Mouse (Mus musculus) embryonic facial prominence, embryonic 15.5 days (tissue): ENCODE data around the gene Pex14. TPM values are rescaled to one million over a fixed set of nuclear protein-coding genes. Genes with fewer than 3 reads are reported as not detected.
A peak's percentile ranks its signal among the peaks of the same experiment; 100 is the strongest.

ENCODE experiments used
- ATAC-seq: fragments of 200-750 bp; cut with Nextera tagmentation; 2 replicates; pipeline ENCODE4 v1.8.0; 2017; ENCODE audit warnings: low read depth, moderate TSS enrichment; ENCODE audit not compliant: insufficient number of reproducible peaks, low FRiP score, low TSS enrichment
- H3K27ac ChIP-seq: fragments of 300-500 bp; sonication (generic); replicated peaks from 2 replicates; pipeline ENCODE4 v1.5.1; 2015; ENCODE audit warnings: mild to moderate bottlenecking, inconsistent platforms
- H3K27me3 ChIP-seq: fragments of 300-500 bp; sonication (generic); 2 replicates; pipeline ENCODE4 v1.6.1; 2015; ENCODE audit warnings: inconsistent platforms
- H3K36me3 ChIP-seq: fragments of 300-500 bp; sonication (generic); 2 replicates; pipeline ENCODE4 v1.6.1; 2015; ENCODE audit warnings: mild to moderate bottlenecking, inconsistent platforms
- H3K4me1 ChIP-seq: fragments of 300-500 bp; sonication (generic); 2 replicates; pipeline ENCODE4 v1.6.1; 2015; ENCODE audit warnings: inconsistent platforms
- H3K4me2 ChIP-seq: fragments of 300-500 bp; sonication (generic); replicated peaks from 2 replicates; pipeline ENCODE4 v1.6.1; 2015; ENCODE audit warnings: mild to moderate bottlenecking, inconsistent platforms
- H3K4me3 ChIP-seq: fragments of 300-500 bp; sonication (generic); replicated peaks from 2 replicates; pipeline ENCODE4 v1.5.1; 2015; ENCODE audit warnings: mild to moderate bottlenecking, inconsistent platforms
- H3K9ac ChIP-seq: fragments of 300-500 bp; sonication (generic); 2 replicates; pipeline ENCODE4 v1.6.1; 2015; ENCODE audit warnings: inconsistent platforms
- H3K9me3 ChIP-seq: fragments of 300-500 bp; sonication (generic); replicated peaks from 2 replicates; pipeline ENCODE4 v1.6.1; 2016; ENCODE audit warnings: inconsistent platforms
- WGBS: fragments of 180-500 bp; shearing (Covaris S2); methylation state at CpG from one replicate; pipeline ENCODE4 v1.1.7; 2015; 5-methylcytosine and 5-hydroxymethylcytosine counted together
- polyA plus RNA-seq: library from polyadenylated mRNA; unstranded; fragments of >200 nt; fragmentation: Nextera tagmentation; extraction: Ambion mirVana; gene quantifications from 2 replicates; pipeline ENCODE4 v1.2.1, GENCODE M21; 2015

Pex14 gene
- polyA plus RNA-seq, 1 experiment from 2014 or later, result 49.4 TPM

- Histone ChIP-seq H3K4me2 (no peak overlapping the region; the same call in 1 of the 2 replicates), H3K9ac (no peak overlapping the region), H3K4me1 (peaks cover 25% of the 10 kb centered on the region), H3K9me3 (no peaks in the 10 kb centered on the region), H3K27me3 (no peaks in the 10 kb centered on the region), H3K27ac (0 out of 2 replicates have a peak overlapping the region, but pooled peaks have one; percentile 4), H3K4me3 (no peak overlapping the region), H3K36me3 (no peaks in the 10 kb centered on the region)
- WGBS, result 16% methylated on average over 16 of the region's 16 CpGs
- no peak for ATAC-seq
Observed at GRCm38 (mm10) chr4:149049351-149050159, 50.1 kb downstream of the Pex14 start.

GRCm38 (mm10) chr4:149048625-149049228 is 50.9 kb downstream of the Pex14 start:
- no peak for ATAC-seq
- Histone ChIP-seq H3K9ac (no peak overlapping the region), H3K27ac (0 out of 2 replicates have a peak overlapping the region, but pooled peaks have one; percentile 4), H3K36me3 (no peaks in the 10 kb centered on the region), H3K4me3 (no peak overlapping the region), H3K4me1 (peaks cover 23% of the 10 kb centered on the region), H3K27me3 (no peaks in the 10 kb centered on the region), H3K9me3 (no peaks in the 10 kb centered on the region), H3K4me2 (no peak overlapping the region)
- 31% methylated on average over 10 of the region's 10 CpGs for WGBS

- ATAC-seq, result no peak
- no peak overlapping the region for H3K4me2 ChIP-seq
- 15% methylated on average over 10 of the region's 10 CpGs for WGBS
Observed at GRCm38 (mm10) chr4:149047360-149047759, 52.3 kb downstream of the Pex14 start.

GRCm38 (mm10) chr4:149045885-149046284 is 53.8 kb downstream of the Pex14 start:
- Histone ChIP-seq H3K4me1 (peaks cover 23% of the 10 kb centered on the region), H3K27ac (no peak overlapping the region)

More at GRCm38 (mm10) chr4:149047360-149047759, 52.3 kb downstream of the Pex14 start:
- Histone ChIP-seq H3K27me3 (no peaks in the 10 kb centered on the region), H3K9me3 (no peaks in the 10 kb centered on the region), H3K27ac (no peak overlapping the region), H3K36me3 (no peaks in the 10 kb centered on the region), H3K4me1 (peaks cover 23% of the 10 kb centered on the region), H3K9ac (no peak overlapping the region), H3K4me3 (no peak overlapping the region)

GRCm38 (mm10) chr4:149040289-149040688 is 59.4 kb downstream of the Pex14 start:
- Histone ChIP-seq H3K27me3 (no peaks in the 10 kb centered on the region), H3K4me3 (no peak overlapping the region), H3K9ac (no peak overlapping the region), H3K4me1 (peaks cover 3% of the 10 kb centered on the region; the same call in 1 of the 2 replicates), H3K4me2 (no peak overlapping the region), H3K27ac (no peak overlapping the region), H3K9me3 (no peaks in the 10 kb centered on the region), H3K36me3 (no peaks in the 10 kb centered on the region)
- no peak for ATAC-seq
- WGBS, result 47% methylated on average over 6 of the region's 6 CpGs

More at GRCm38 (mm10) chr4:149045885-149046284, 53.8 kb downstream of the Pex14 start:
- 62% methylated on average over 5 of the region's 5 CpGs for WGBS
- ATAC-seq, result no peak
- Histone ChIP-seq H3K27me3 (no peaks in the 10 kb centered on the region), H3K9me3 (no peaks in the 10 kb centered on the region), H3K4me2 (no peak overlapping the region), H3K9ac (no peak overlapping the region), H3K4me3 (no peak overlapping the region), H3K36me3 (no peaks in the 10 kb centered on the region)

GRCm38 (mm10) chr4:149037706-149038105 is 62.0 kb downstream of the Pex14 start:
- Histone ChIP-seq H3K4me3 (no peak overlapping the region), H3K9ac (no peak overlapping the region), H3K27ac (no peak overlapping the region), H3K4me2 (no peak overlapping the region), H3K27me3 (no peaks in the 10 kb centered on the region), H3K4me1 (peaks cover 3% of the 10 kb centered on the region; the same call in 1 of the 2 replicates), H3K9me3 (no peaks in the 10 kb centered on the region), H3K36me3 (no peaks in the 10 kb centered on the region)
- no peak for ATAC-seq
- WGBS, result 56% methylated on average over 6 of the region's 6 CpGs

GRCm38 (mm10) chr4:149036592-149036991 is 63.1 kb downstream of the Pex14 start:
- Histone ChIP-seq H3K4me2 (no peak overlapping the region), H3K27me3 (no peaks in the 10 kb centered on the region), H3K4me3 (no peak overlapping the region), H3K27ac (no peak overlapping the region), H3K4me1 (peaks cover 3% of the 10 kb centered on the region; the same call in 1 of the 2 replicates), H3K9ac (no peak overlapping the region), H3K36me3 (no peaks in the 10 kb centered on the region), H3K9me3 (no peaks in the 10 kb centered on the region)
- ATAC-seq, result no peak
- 71% methylated on average over 9 of the region's 9 CpGs for WGBS

GRCm38 (mm10) chr4:149031507-149031906 is 68.2 kb downstream of the Pex14 start:
- no peak for ATAC-seq
- 77% methylated on average over 4 of the region's 4 CpGs for WGBS
- Histone ChIP-seq H3K27ac (no peak overlapping the region), H3K9ac (no peak overlapping the region), H3K4me3 (no peak overlapping the region), H3K4me2 (no peak overlapping the region), H3K36me3 (no peaks in the 10 kb centered on the region), H3K9me3 (no peaks in the 10 kb centered on the region), H3K27me3 (no peaks in the 10 kb centered on the region), H3K4me1 (peaks cover 3% of the 10 kb centered on the region; the same call in 1 of the 2 replicates)

GRCm38 (mm10) chr4:149027571-149027970 is 72.1 kb downstream of the Pex14 start:
- H3K9ac ChIP-seq, result no peak overlapping the region
- no peaks in the 10 kb centered on the region for H3K36me3 ChIP-seq
- no peak for ATAC-seq
- WGBS, result 26% methylated on average over 9 of the region's 9 CpGs
- no peaks in the 10 kb centered on the region for H3K9me3 ChIP-seq
- no peak overlapping the region for H3K4me2 ChIP-seq
- H3K27ac ChIP-seq, result no peak overlapping the region
- H3K4me3 ChIP-seq, result no peak overlapping the region
- no peaks in the 10 kb centered on the region for H3K27me3 ChIP-seq
- peaks cover 3% of the 10 kb centered on the region; the same call in 1 of the 2 replicates for H3K4me1 ChIP-seq

- 75% methylated on average over 10 of the region's 10 CpGs for WGBS
- no peak overlapping the region for H3K9ac ChIP-seq
- H3K36me3 ChIP-seq, result no peaks in the 10 kb centered on the region
- peaks cover 3% of the 10 kb centered on the region; the same call in 1 of the 2 replicates for H3K4me1 ChIP-seq
- no peaks in the 10 kb centered on the region for H3K9me3 ChIP-seq
- no peak for ATAC-seq
- no peak overlapping the region for H3K27ac ChIP-seq
- no peak overlapping the region for H3K4me3 ChIP-seq
- no peak overlapping the region for H3K4me2 ChIP-seq
- no peaks in the 10 kb centered on the region for H3K27me3 ChIP-seq
Observed at GRCm38 (mm10) chr4:149025242-149025641, 74.4 kb downstream of the Pex14 start.

- no peaks in the 10 kb centered on the region for H3K4me1 ChIP-seq
- H3K36me3 ChIP-seq, result no peaks in the 10 kb centered on the region
- H3K27me3 ChIP-seq, result no peaks in the 10 kb centered on the region
- H3K4me3 ChIP-seq, result no peak overlapping the region
- H3K9ac ChIP-seq, result no peak overlapping the region
- no peaks in the 10 kb centered on the region for H3K9me3 ChIP-seq
- no peak overlapping the region for H3K4me2 ChIP-seq
- no peak overlapping the region for H3K27ac ChIP-seq
- no peak for ATAC-seq
Observed at GRCm38 (mm10) chr4:149021021-149021420, 78.7 kb downstream of the Pex14 start.
